Mouse (Mus musculus): ENCODE measurements at regions not wholly inside any gene's neighbourhood (a gene's known extent, or its start where the extent isn't known, plus 50 kb on each side); places are given as distances from the start of the nearest gene placed in this dataset.

DNA sequence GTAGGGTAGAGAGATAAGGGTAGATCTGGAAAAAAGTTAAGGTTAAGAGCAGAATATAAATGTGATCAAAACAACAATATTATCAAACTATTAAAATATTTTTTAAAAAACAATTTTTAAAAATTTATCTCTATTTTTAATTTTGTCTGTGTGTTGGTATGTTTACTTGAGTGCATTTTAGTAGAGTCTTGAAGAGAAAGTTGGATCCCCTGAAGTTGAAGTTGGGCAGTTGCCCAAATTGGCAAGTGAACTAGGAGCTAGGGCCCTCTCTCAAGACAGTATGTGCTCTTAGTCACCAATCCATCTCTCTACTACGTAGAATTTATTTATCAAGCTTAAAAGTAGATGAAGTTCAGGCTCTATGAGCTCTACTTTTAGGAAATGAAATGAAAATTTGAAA, 59.9 kb downstream of the Adamts1 start:
- H3K27ac ChIP-seq (ENCODE audit: insufficient read depth, low read length) = no peak overlapping the region
- H3K4me1 ChIP-seq (ENCODE audit: control insufficient read depth, insufficient read depth, low read length) = no peaks in the 10 kb centered on the region
- H3K36me3 ChIP-seq (ENCODE audit: control insufficient read depth, insufficient read depth, low read length, poor library complexity, severe bottlenecking) = no peaks in the 10 kb centered on the region
- H3K9ac ChIP-seq (ENCODE audit: low read depth, poor library complexity, severe bottlenecking) = no peak overlapping the region
- H3K9me3 ChIP-seq (replicated peaks; ENCODE audit: control insufficient read depth, insufficient read depth, low read length, poor library complexity, severe bottlenecking) = no peaks in the 10 kb centered on the region
- TF ChIP-seq POLR2A (IDR thresholded peaks at IDR 0.05; ENCODE audit: insufficient read depth, low read length) (no peak), CTCF (IDR thresholded peaks at IDR 0.05; ENCODE audit: low read depth, low read length) (no peak), EP300 (IDR thresholded peaks at IDR 0.05; ENCODE audit: insufficient read depth, low read depth, low read length) (no peak)
- H3K4me3 ChIP-seq (ENCODE audit: low read depth, low read length) = no peak overlapping the region
- no peaks in the 10 kb centered on the region; the same call in 1 of the 2 replicates for H3K27me3 ChIP-seq (ENCODE audit: control insufficient read depth, insufficient read depth, low read length, poor library complexity, severe bottlenecking)

- no peak overlapping the region for H3K9ac ChIP-seq (ENCODE audit: low read depth, poor library complexity, severe bottlenecking)
- H3K27ac ChIP-seq (ENCODE audit: insufficient read depth, low read length) = no peak overlapping the region
- no peaks in the 10 kb centered on the region for H3K9me3 ChIP-seq (replicated peaks; ENCODE audit: control insufficient read depth, insufficient read depth, low read length, poor library complexity, severe bottlenecking)
- H3K4me3 ChIP-seq (ENCODE audit: low read depth, low read length) = no peak overlapping the region
- H3K36me3 ChIP-seq (ENCODE audit: control insufficient read depth, insufficient read depth, low read length, poor library complexity, severe bottlenecking) = no peaks in the 10 kb centered on the region
- H3K4me1 ChIP-seq (ENCODE audit: control insufficient read depth, insufficient read depth, low read length) = no peaks in the 10 kb centered on the region
- H3K27me3 ChIP-seq (ENCODE audit: control insufficient read depth, insufficient read depth, low read length, poor library complexity, severe bottlenecking) = no peaks in the 10 kb centered on the region; the same call in none of the 2 replicates
- no peak for TF ChIP-seq POLR2A (IDR thresholded peaks at IDR 0.05; ENCODE audit: insufficient read depth, low read length)
- no peak for TF ChIP-seq EP300 (IDR thresholded peaks at IDR 0.05; ENCODE audit: insufficient read depth, low read depth, low read length)
- TF ChIP-seq CTCF (IDR thresholded peaks at IDR 0.05; ENCODE audit: low read depth, low read length) = no peak
Measured at GRCm38 (mm10) chr16:85738606-85739195, 64.2 kb downstream of the Adamts1 start.

DNA sequence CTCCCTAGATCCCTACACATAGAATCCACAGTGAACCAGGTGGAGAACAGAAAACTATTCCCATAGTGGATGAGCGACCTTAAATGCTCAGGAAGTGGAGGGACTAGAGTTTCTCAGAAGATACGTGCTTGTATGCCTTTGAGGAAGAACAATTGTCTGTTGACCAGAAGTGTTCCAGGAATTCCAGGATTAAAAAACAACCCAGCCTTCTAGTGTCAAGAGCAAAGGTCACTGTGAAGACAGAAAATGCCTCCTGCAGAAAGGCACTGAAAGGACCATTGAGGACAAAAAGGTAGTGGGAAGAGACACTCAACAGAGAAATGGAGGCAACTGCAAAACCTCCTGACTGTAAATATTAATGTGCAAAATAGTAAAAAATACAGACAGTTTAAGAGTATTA, 74.9 kb downstream of the Adamts1 start:
- Histone ChIP-seq H3K9me3 (replicated peaks; ENCODE audit: control insufficient read depth, insufficient read depth, low read length, poor library complexity, severe bottlenecking) (no peaks in the 10 kb centered on the region), H3K36me3 (ENCODE audit: control insufficient read depth, insufficient read depth, low read length, poor library complexity, severe bottlenecking) (no peaks in the 10 kb centered on the region), H3K9ac (ENCODE audit: low read depth, poor library complexity, severe bottlenecking) (no peak overlapping the region), H3K4me1 (ENCODE audit: control insufficient read depth, insufficient read depth, low read length) (no peaks in the 10 kb centered on the region), H3K4me3 (ENCODE audit: low read depth, low read length) (no peak overlapping the region), H3K27ac (ENCODE audit: insufficient read depth, low read length) (no peak overlapping the region), H3K27me3 (ENCODE audit: control insufficient read depth, insufficient read depth, low read length, poor library complexity, severe bottlenecking) (no peaks in the 10 kb centered on the region)
- TF ChIP-seq EP300 (IDR thresholded peaks at IDR 0.05; ENCODE audit: insufficient read depth, low read depth, low read length) = no peak
- TF ChIP-seq POLR2A (IDR thresholded peaks at IDR 0.05; ENCODE audit: insufficient read depth, low read length) = no peak
- TF ChIP-seq CTCF (IDR thresholded peaks at IDR 0.05; ENCODE audit: low read depth, low read length) = no peak

DNA sequence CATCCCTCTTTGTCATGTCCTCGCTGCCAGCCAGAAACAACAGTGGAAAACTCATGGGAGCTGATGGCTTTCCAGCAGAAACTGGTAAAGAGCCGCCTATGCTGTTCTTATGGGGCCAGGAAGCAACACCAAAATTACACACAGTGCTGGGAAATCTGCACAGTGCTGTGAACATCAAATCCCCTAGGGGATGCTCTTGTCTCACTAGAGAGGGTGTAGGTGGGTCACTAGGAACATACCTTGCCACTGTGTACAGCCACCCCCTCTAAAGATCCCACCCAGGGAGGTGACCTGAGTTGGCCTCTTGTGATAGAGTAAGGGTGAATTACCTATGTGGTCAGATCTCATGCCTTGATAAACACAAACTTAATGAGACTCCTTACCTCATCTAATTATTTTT, 80.9 kb downstream of the Adamts1 start:
- Histone ChIP-seq H3K9me3 (replicated peaks; ENCODE audit: control insufficient read depth, insufficient read depth, low read length, poor library complexity, severe bottlenecking) (no peaks in the 10 kb centered on the region), H3K9ac (ENCODE audit: low read depth, poor library complexity, severe bottlenecking) (no peak overlapping the region), H3K4me1 (ENCODE audit: control insufficient read depth, insufficient read depth, low read length) (no peaks in the 10 kb centered on the region), H3K27ac (ENCODE audit: insufficient read depth, low read length) (no peak overlapping the region), H3K4me3 (ENCODE audit: low read depth, low read length) (no peak overlapping the region), H3K36me3 (ENCODE audit: control insufficient read depth, insufficient read depth, low read length, poor library complexity, severe bottlenecking) (no peaks in the 10 kb centered on the region), H3K27me3 (ENCODE audit: control insufficient read depth, insufficient read depth, low read length, poor library complexity, severe bottlenecking) (no peaks in the 10 kb centered on the region)
- TF ChIP-seq POLR2A (IDR thresholded peaks at IDR 0.05; ENCODE audit: insufficient read depth, low read length) (no peak), EP300 (IDR thresholded peaks at IDR 0.05; ENCODE audit: insufficient read depth, low read depth, low read length) (no peak), CTCF (IDR thresholded peaks at IDR 0.05; ENCODE audit: low read depth, low read length) (no peak)

GRCm38 (mm10) chr16:85712291-85712690, 90.6 kb downstream of the Adamts1 start:
- Histone ChIP-seq H3K4me1 (ENCODE audit: control insufficient read depth, insufficient read depth, low read length) (no peaks in the 10 kb centered on the region), H3K27ac (ENCODE audit: insufficient read depth, low read length) (no peak overlapping the region), H3K9ac (ENCODE audit: low read depth, poor library complexity, severe bottlenecking) (no peak overlapping the region), H3K4me3 (ENCODE audit: low read depth, low read length) (no peak overlapping the region), H3K27me3 (ENCODE audit: control insufficient read depth, insufficient read depth, low read length, poor library complexity, severe bottlenecking) (no peaks in the 10 kb centered on the region; the same call in 1 of the 2 replicates), H3K36me3 (ENCODE audit: control insufficient read depth, insufficient read depth, low read length, poor library complexity, severe bottlenecking) (no peaks in the 10 kb centered on the region), H3K9me3 (replicated peaks; ENCODE audit: control insufficient read depth, insufficient read depth, low read length, poor library complexity, severe bottlenecking) (no peaks in the 10 kb centered on the region)
- TF ChIP-seq EP300 (IDR thresholded peaks at IDR 0.05; ENCODE audit: insufficient read depth, low read depth, low read length) (no peak), CTCF (IDR thresholded peaks at IDR 0.05; ENCODE audit: low read depth, low read length) (no peak), POLR2A (IDR thresholded peaks at IDR 0.05; ENCODE audit: insufficient read depth, low read length) (no peak)

DNA sequence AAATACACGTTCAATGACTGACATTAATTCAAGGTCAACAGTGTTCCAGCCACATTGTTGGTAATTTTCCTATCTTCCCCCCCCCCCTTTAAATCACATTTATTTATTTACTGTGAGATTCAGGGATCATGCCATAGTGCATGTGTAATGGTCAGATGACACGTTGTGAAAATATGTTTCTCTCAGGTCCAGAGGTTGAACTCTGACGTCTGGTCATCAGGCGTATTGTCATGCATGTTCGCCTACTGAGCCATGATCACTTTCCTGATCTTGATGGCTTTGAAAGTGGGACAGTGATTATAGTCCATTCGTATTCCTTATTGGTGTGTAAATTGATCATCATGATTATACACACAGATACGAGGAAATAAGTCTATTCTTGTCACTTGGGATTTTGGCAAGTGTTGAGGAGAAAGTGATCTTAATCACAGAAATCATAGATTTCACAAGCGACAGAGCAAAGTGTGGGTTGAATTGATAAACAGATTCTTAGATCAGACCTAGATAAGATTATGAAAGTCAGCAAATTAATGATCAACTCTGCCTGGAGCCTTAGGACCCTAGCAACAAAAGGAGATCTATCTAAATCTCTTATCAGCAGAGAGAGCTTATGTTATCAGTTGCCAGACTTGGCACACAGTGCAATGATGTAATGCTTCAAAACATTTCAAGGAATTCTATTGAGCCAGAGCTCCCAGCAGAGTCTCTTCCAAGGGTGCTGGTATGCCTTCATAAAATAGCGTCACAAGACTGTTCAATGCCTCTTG, 98.5 kb downstream of the Adamts1 start:
- no peak overlapping the region for H3K4me3 ChIP-seq (ENCODE audit: low read depth, low read length)
- H3K9me3 ChIP-seq (replicated peaks; ENCODE audit: control insufficient read depth, insufficient read depth, low read length, poor library complexity, severe bottlenecking) = no peaks in the 10 kb centered on the region
- no peak overlapping the region for H3K9ac ChIP-seq (ENCODE audit: low read depth, poor library complexity, severe bottlenecking)
- no peak overlapping the region for H3K27ac ChIP-seq (ENCODE audit: insufficient read depth, low read length)
- TF ChIP-seq EP300 (IDR thresholded peaks at IDR 0.05; ENCODE audit: insufficient read depth, low read depth, low read length) (no peak), CTCF (IDR thresholded peaks at IDR 0.05; ENCODE audit: low read depth, low read length) (no peak), POLR2A (IDR thresholded peaks at IDR 0.05; ENCODE audit: insufficient read depth, low read length) (no peak)
- H3K36me3 ChIP-seq (ENCODE audit: control insufficient read depth, insufficient read depth, low read length, poor library complexity, severe bottlenecking) = no peaks in the 10 kb centered on the region
- no peaks in the 10 kb centered on the region for H3K27me3 ChIP-seq (ENCODE audit: control insufficient read depth, insufficient read depth, low read length, poor library complexity, severe bottlenecking)
- H3K4me1 ChIP-seq (ENCODE audit: control insufficient read depth, insufficient read depth, low read length) = no peaks in the 10 kb centered on the region

All from ES-Bruce4 (cell line).